Mouse (Mus musculus) forebrain, embryonic 14.5 days (tissue): Measurements from ENCODE around the gene Ksr2. TPM values are rescaled to one million over a fixed set of nuclear protein-coding genes. Genes with fewer than 3 reads are reported as not detected.
"Not testable (repeated sequence)": the region's sequence is repeated elsewhere in the genome, so short reads cannot be mapped to it uniquely, and the experiment has no call there.

Source experiments
- ATAC-seq: fragments of 200-750 bp; cut with Nextera tagmentation; 2 replicates; pipeline ENCODE4 v1.8.0; 2017; ENCODE audit warnings: mild to moderate bottlenecking, moderate library complexity
- DNase-seq: peaks from one replicate; pipeline ENCODE4 v3.0.0-alpha.2; 2015; ENCODE audit warnings: low spot score
- H3K27ac ChIP-seq: fragments of 300-500 bp; sonication (generic); 2 replicates; pipeline ENCODE4 v1.5.1; 2014; ENCODE audit warnings: low read depth, mild to moderate bottlenecking, control low read depth, low read length, moderate library complexity
- H3K27me3 ChIP-seq: fragments of 300-500 bp; sonication (generic); replicated peaks from 2 replicates; pipeline ENCODE4 v1.6.1; 2014; ENCODE audit warnings: low read length, control low read depth, mixed read lengths; ENCODE audit not compliant: control insufficient read depth, insufficient read depth
- H3K36me3 ChIP-seq: fragments of 300-500 bp; sonication (generic); 2 replicates; pipeline ENCODE4 v1.6.1; 2014; ENCODE audit warnings: low read length, control low read depth; ENCODE audit not compliant: control insufficient read depth, insufficient read depth
- H3K4me1 ChIP-seq: fragments of 300-500 bp; sonication (generic); 2 replicates; pipeline ENCODE4 v1.6.1; 2014; ENCODE audit warnings: antibody characterized with exemption, low read length, control low read depth; ENCODE audit not compliant: control insufficient read depth, insufficient read depth
- H3K4me2 ChIP-seq: fragments of 300-500 bp; sonication (generic); 2 replicates; pipeline ENCODE4 v1.6.1; 2014; ENCODE audit warnings: mild to moderate bottlenecking, control low read depth, low read length
- H3K4me3 ChIP-seq: fragments of 300-500 bp; sonication (generic); 2 replicates; pipeline ENCODE4 v1.5.1; 2014; ENCODE audit warnings: low read depth, low read length, control low read depth
- H3K9ac ChIP-seq: fragments of 300-500 bp; sonication (generic); 2 replicates; pipeline ENCODE4 v1.6.1; 2014; ENCODE audit warnings: mild to moderate bottlenecking, low read length, control low read depth, moderate library complexity
- H3K9me3 ChIP-seq: fragments of 300-500 bp; sonication (generic); replicated peaks from 2 replicates; pipeline ENCODE4 v1.6.1; 2016; ENCODE audit warnings: low read length, control low read depth, mixed read lengths; ENCODE audit not compliant: control insufficient read depth
- WGBS: fragments of 180-500 bp; shearing (Covaris S2); extraction: QIAGEN DNeasy Blood & Tissue Kit; methylation state at CpG from one replicate; pipeline ENCODE4 v1.1.7; 2014; 5-methylcytosine and 5-hydroxymethylcytosine counted together
- polyA plus RNA-seq: library from polyadenylated mRNA; unstranded; fragments of >200 nt; fragmentation: Nextera tagmentation; extraction: Ambion mirVana; gene quantifications from 2 replicates; pipeline ENCODE4 v1.2.1, GENCODE M21; 2014

The Ksr2 gene
- polyA plus RNA-seq, 1 experiment from 2014 or later: 1.4 TPM

GRCm38 (mm10) chr5:117377731-117378130, 36.1 kb upstream of the Ksr2 start:
- not testable (repeated sequence) for DNase-seq, H3K9me3 ChIP-seq, H3K27me3 ChIP-seq, H3K4me3 ChIP-seq, ATAC-seq, H3K9ac ChIP-seq, H3K27ac ChIP-seq, H3K4me1 ChIP-seq, H3K4me2 ChIP-seq
- peaks cover 81% of the 10 kb centered on the region for H3K36me3 ChIP-seq
- WGBS: 94% methylated on average over 14 of the region's 14 CpGs

DNA sequence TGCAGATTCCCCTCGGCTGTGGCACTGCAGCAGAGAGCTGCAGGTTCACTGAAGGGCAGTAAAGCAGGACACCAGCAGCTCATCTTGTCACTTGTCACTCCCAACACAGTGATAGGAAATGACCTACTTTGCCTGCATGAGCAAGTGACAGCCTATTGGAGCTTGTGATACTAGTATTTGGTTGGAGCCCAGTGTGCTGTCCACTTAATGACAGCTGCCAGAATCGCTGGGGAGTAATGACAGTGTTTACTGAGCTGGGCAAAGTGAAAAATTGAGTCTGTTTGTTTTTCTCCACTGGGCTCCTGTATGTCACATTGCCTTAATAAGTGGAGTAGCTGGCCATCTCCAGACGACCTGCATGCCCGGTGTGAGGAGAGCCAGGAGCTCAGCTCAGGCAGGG, 33.6 kb upstream of the Ksr2 start:
- H3K36me3 ChIP-seq: peaks cover 90% of the 10 kb centered on the region
- H3K27me3 ChIP-seq: no peaks in the 10 kb centered on the region
- WGBS: 89% methylated on average over 4 of the region's 4 CpGs
- H3K4me3 ChIP-seq: no peak overlapping the region
- no peaks in the 10 kb centered on the region for H3K4me1 ChIP-seq
- DNase-seq: no peak
- no peak overlapping the region for H3K27ac ChIP-seq
- ATAC-seq: no peak
- no peak overlapping the region for H3K9ac ChIP-seq
- H3K4me2 ChIP-seq: no peak overlapping the region
- no peaks in the 10 kb centered on the region for H3K9me3 ChIP-seq

- Histone ChIP-seq H3K9me3 (no peaks in the 10 kb centered on the region), H3K36me3 (peaks cover 80% of the 10 kb centered on the region), H3K4me2 (no peak overlapping the region), H3K4me3 (no peak overlapping the region), H3K27ac (no peak overlapping the region), H3K9ac (no peak overlapping the region), H3K27me3 (no peaks in the 10 kb centered on the region), H3K4me1 (no peaks in the 10 kb centered on the region)
- DNase-seq (no peak), ATAC-seq (no peak)
- 79% methylated on average over 7 of the region's 7 CpGs for WGBS
Observed at GRCm38 (mm10) chr5:117381785-117382184, 32.0 kb upstream of the Ksr2 start.

- DNase-seq (no peak), ATAC-seq (no peak)
- Histone ChIP-seq H3K36me3 (peaks cover 70% of the 10 kb centered on the region), H3K27ac (no peak overlapping the region), H3K9me3 (no peaks in the 10 kb centered on the region), H3K4me3 (no peak overlapping the region), H3K4me1 (0 out of 2 replicates have a peak, but pooled peaks cover 4% of the 10 kb centered on the region), H3K4me2 (no peak overlapping the region), H3K27me3 (no peaks in the 10 kb centered on the region), H3K9ac (no peak overlapping the region)
- 83% methylated on average over 12 of the region's 12 CpGs for WGBS
Observed at GRCm38 (mm10) chr5:117383198-117383597, 30.6 kb upstream of the Ksr2 start.

- Histone ChIP-seq H3K4me1 (0 out of 2 replicates have a peak, but pooled peaks cover 4% of the 10 kb centered on the region), H3K9me3 (no peaks in the 10 kb centered on the region), H3K9ac (peak overlapping the region; percentile 89), H3K4me3 (peak overlapping the region; percentile 76), H3K27me3 (no peaks in the 10 kb centered on the region), H3K27ac (peak overlapping the region; percentile 61; the same call in 1 of the 2 replicates), H3K4me2 (peak overlapping the region; percentile 75), H3K36me3 (peaks cover 22% of the 10 kb centered on the region)
- 10% methylated on average over 16 of the region's 16 CpGs for WGBS
- DNase-seq: peak; percentile 49
- ATAC-seq: peak; percentile 23
Observed at GRCm38 (mm10) chr5:117388296-117388751, 25.5 kb upstream of the Ksr2 start.

GRCm38 (mm10) chr5:117388877-117389276, 24.9 kb upstream of the Ksr2 start, which contains the start of gene Rfc5:
TSS of gene Rfc5 (minus strand) at chr5:117389047.
- Histone ChIP-seq H3K36me3 (peaks cover 17% of the 10 kb centered on the region), H3K9ac (peak within 1 kb of the TSS; percentile 89), H3K9me3 (no peaks in the 10 kb centered on the region), H3K4me1 (0 out of 2 replicates have a peak, but pooled peaks cover 4% of the 10 kb centered on the region), H3K27ac (peak within 1 kb of the TSS; percentile 61), H3K4me2 (peak within 1 kb of the TSS; percentile 75), H3K27me3 (no peaks in the 10 kb centered on the region), H3K4me3 (peak within 1 kb of the TSS; percentile 76)
- ATAC-seq (peak; percentile 98), DNase-seq (peak; percentile 98)
- WGBS: under 1% methylated on average over 44 of the region's 44 CpGs

GRCm38 (mm10) chr5:117390895-117391294, 22.9 kb upstream of the Ksr2 start:
- Histone ChIP-seq H3K4me1 (0 out of 2 replicates have a peak, but pooled peaks cover 4% of the 10 kb centered on the region), H3K27me3 (no peaks in the 10 kb centered on the region), H3K27ac (no peak overlapping the region), H3K9me3 (no peaks in the 10 kb centered on the region), H3K4me2 (no peak overlapping the region), H3K9ac (no peak overlapping the region), H3K4me3 (no peak overlapping the region), H3K36me3 (0 out of 2 replicates have a peak, but pooled peaks cover 2% of the 10 kb centered on the region)
- ATAC-seq (no peak), DNase-seq (no peak)
- 92% methylated on average over 1 of the region's 1 CpGs for WGBS

DNA sequence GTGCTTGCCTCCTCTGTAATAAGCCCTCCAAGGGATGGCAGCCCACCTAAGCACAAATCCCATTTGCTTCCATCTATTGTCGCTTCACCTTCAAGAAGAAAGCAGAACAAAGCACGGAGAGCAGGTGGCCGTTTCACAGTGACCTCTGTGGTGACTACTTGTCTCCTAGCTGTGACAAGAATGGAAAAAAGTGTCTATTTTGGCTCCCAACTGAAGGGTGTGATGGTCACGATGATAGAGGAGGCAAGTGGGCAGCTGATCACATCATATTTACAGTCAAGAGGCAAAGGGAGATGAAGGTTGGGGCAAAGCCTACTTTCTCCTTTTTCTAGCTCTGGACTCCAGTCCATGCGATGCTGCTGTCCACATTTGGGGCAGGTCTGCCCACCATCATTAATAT, 18.0 kb upstream of the Ksr2 start:
- no peak for ATAC-seq
- H3K4me3 ChIP-seq: no peak overlapping the region
- no peaks in the 10 kb centered on the region for H3K27me3 ChIP-seq

GRCm38 (mm10) chr5:117396596-117397014, 17.2 kb upstream of the Ksr2 start:
- H3K36me3 ChIP-seq: no peaks in the 10 kb centered on the region
- ATAC-seq: no peak
- H3K4me2 ChIP-seq: no peak overlapping the region
- H3K9ac ChIP-seq: no peak overlapping the region
- H3K27me3 ChIP-seq: no peaks in the 10 kb centered on the region
- H3K9me3 ChIP-seq: no peaks in the 10 kb centered on the region
- H3K27ac ChIP-seq: no peak overlapping the region
- H3K4me3 ChIP-seq: no peak overlapping the region
- H3K4me1 ChIP-seq: no peaks in the 10 kb centered on the region
- 74% methylated on average over 6 of the region's 6 CpGs for WGBS
- DNase-seq: no peak

More for the DNA sequence above, 18.0 kb upstream of the Ksr2 start:
- Histone ChIP-seq H3K9me3 (no peaks in the 10 kb centered on the region), H3K4me1 (no peaks in the 10 kb centered on the region), H3K4me2 (no peak overlapping the region), H3K36me3 (no peaks in the 10 kb centered on the region), H3K27ac (no peak overlapping the region), H3K9ac (no peak overlapping the region)
- DNase-seq: no peak
- WGBS: 87% methylated on average over 5 of the region's 5 CpGs
